In genomic region chr7:140141350-140141749, GRCm38 (mm10) we compare ENCODE assay signal across 10 mouse cellular contexts. TPM values are rescaled to one million over a fixed set of nuclear protein-coding genes. Genes with fewer than 3 reads are reported as not detected.
DNase-seq lines count a peak whose midpoint lies in the region; ATAC-seq and TF ChIP-seq lines count a peak whose summit lies in the region.
"Had no signal": no experiment of that assay in that cellular context is flagged by ENCODE, and none has a peak within 500 bp of the region (broad histone marks: within the 10 kb centered on the region; RNA-seq: fewer than 3 reads in every experiment).

No protein-coding gene starts in this region.

- no peak overlapping the region for H3K27ac ChIP-seq in heart, embryonic 11.5 days (ENCODE audit: low read depth, low read length)
- no peak overlapping the region for H3K27ac ChIP-seq in embryonic facial prominence, embryonic 14.5 days (replicated peaks; ENCODE audit: low read depth, low read length)
- H3K27ac ChIP-seq: stomach, embryonic 15.5 days had no signal

- 8% methylated on average over 14 of the region's 14 CpGs for WGBS in heart, embryonic 11.5 days (ENCODE audit: insufficient replicate concordance)
- WGBS in embryonic facial prominence, embryonic 14.5 days = 5% methylated on average over 14 of the region's 14 CpGs

- H3K79me2 ChIP-seq in C2C12 (ENCODE audit: control insufficient read depth, insufficient read depth) = no peaks in the 10 kb centered on the region

- no peak overlapping the region for H3K4me3 ChIP-seq in heart, embryonic 11.5 days (ENCODE audit: low read depth, low read length)
- H3K4me3 ChIP-seq in C2C12 (ENCODE audit: insufficient read depth, poor library complexity, severe bottlenecking) = no peak overlapping the region
- H3K4me3 ChIP-seq in embryonic facial prominence, embryonic 14.5 days (ENCODE audit: low read depth, low read length) = no peak overlapping the region
- H3K4me3 ChIP-seq: stomach, embryonic 15.5 days had no signal

- H3K4me2 ChIP-seq in heart, embryonic 11.5 days = no peak overlapping the region
- H3K4me2 ChIP-seq in embryonic facial prominence, embryonic 14.5 days (ENCODE audit: low read depth, low read length) = no peak overlapping the region
- H3K4me2 ChIP-seq: stomach, embryonic 15.5 days had no signal

- peak; percentile 39 for TF ChIP-seq CTCF in C2C12 (IDR thresholded peaks at IDR 0.05; ENCODE audit: control insufficient read depth, insufficient read depth, insufficient read length)

- no peak overlapping the region for H3ac ChIP-seq in C2C12 (ENCODE audit: control insufficient read depth, insufficient read length, low read depth)

- ATAC-seq in heart, embryonic 11.5 days (replicated peaks; ENCODE audit: insufficient number of reproducible peaks, low FRiP score, low TSS enrichment) = no peak
- no peak for ATAC-seq in embryonic facial prominence, embryonic 14.5 days (ENCODE audit: low read depth)
- peak; percentile 67 for ATAC-seq in megakaryocyte progenitor cell, adult 5-6 weeks (replicated peaks; ENCODE audit: poor library complexity)

- H3K27me3 ChIP-seq in heart, embryonic 11.5 days (ENCODE audit: control insufficient read depth, insufficient read depth, low read length) = no peaks in the 10 kb centered on the region
- H3K27me3 ChIP-seq in C2C12 (ENCODE audit: control insufficient read depth, insufficient read depth, insufficient read length) = no peaks in the 10 kb centered on the region
- H3K27me3 ChIP-seq in embryonic facial prominence, embryonic 14.5 days (replicated peaks; ENCODE audit: control insufficient read depth, insufficient read depth, low read length) = no peaks in the 10 kb centered on the region
- H3K27me3 ChIP-seq: stomach, embryonic 15.5 days had no signal

- peak; percentile 70 to 80 for DNase-seq in heart, adult 18-20 months
- DNase-seq in adrenal gland, postnatal 25 days = peak; percentile 68
- peak; percentile 69 for DNase-seq in embryonic facial prominence, embryonic 14.5 days (ENCODE audit: low spot score)
- peak; percentile 77 to 79 for DNase-seq in kidney, postnatal 25 days
- peak; percentile 80 for DNase-seq in testis, postnatal 10 days (ENCODE audit: low spot score)

- H3K4me1 ChIP-seq in heart, embryonic 11.5 days (ENCODE audit: control insufficient read depth, insufficient read depth, low read length) = peaks cover 5% of the 10 kb centered on the region
- H3K4me1 ChIP-seq in embryonic facial prominence, embryonic 14.5 days (ENCODE audit: control insufficient read depth, insufficient read depth, low read length) = peaks cover 4% of the 10 kb centered on the region

- no peaks in the 10 kb centered on the region for H3K79me3 ChIP-seq in C2C12 (ENCODE audit: low read depth)

- H3K36me3 ChIP-seq in heart, embryonic 11.5 days (ENCODE audit: control insufficient read depth, insufficient read depth, low read length) = no peaks in the 10 kb centered on the region
- H3K36me3 ChIP-seq in C2C12 (ENCODE audit: control insufficient read depth, insufficient read depth) = no peaks in the 10 kb centered on the region
- no peaks in the 10 kb centered on the region for H3K36me3 ChIP-seq in embryonic facial prominence, embryonic 14.5 days (ENCODE audit: control insufficient read depth, insufficient read depth, low read length)
- H3K36me3 ChIP-seq: stomach, embryonic 15.5 days had no signal

- H3K9me3 ChIP-seq in heart, embryonic 11.5 days (replicated peaks; ENCODE audit: control insufficient read depth, low read length) = no peaks in the 10 kb centered on the region
- H3K9me3 ChIP-seq in embryonic facial prominence, embryonic 14.5 days (ENCODE audit: control insufficient read depth, low read length) = no peaks in the 10 kb centered on the region
- H3K9me3 ChIP-seq: stomach, embryonic 15.5 days had no signal

- no peak overlapping the region for H3K9ac ChIP-seq in heart, embryonic 11.5 days (ENCODE audit: low read depth, low read length)
- no peak overlapping the region for H3K9ac ChIP-seq in embryonic facial prominence, embryonic 14.5 days (ENCODE audit: low read depth, low read length)
- H3K9ac ChIP-seq: stomach, embryonic 15.5 days had no signal

TF ChIP-seq in C2C12, 6 proteins besides CTCF, POLR2A, EP300 and RAD21:
- TF ChIP-seq FOSL1 (IDR thresholded peaks at IDR 0.05; ENCODE audit: insufficient read depth, low read length, poor library complexity, severe bottlenecking) (no peak), MYOG (IDR thresholded peaks at IDR 0.05; ENCODE audit: control insufficient read depth, extremely low read depth, insufficient read length) (no peak), MAX (IDR thresholded peaks at IDR 0.05) (no peak)

RNA-seq across cellular contexts. Expression of gene Mtg1, which starts 4.0 kb away (rescaled TPM):
- 10 to 100 TPM; 28.5 to 34.2 TPM for total RNA-seq in heart, adult 18-20 months (2021)
- 24.8 and 33.7 TPM in 2 replicates for polyA plus RNA-seq in heart, embryonic 11.5 days (2014; fragmentation: Nextera tagmentation; extraction: Ambion mirVana)
- polyA plus RNA-seq in C2C12 (2012; fragmentation: generic; extraction: Trizol) = 16.9 TPM
- 35.9 and 39.5 TPM in 2 replicates for total RNA-seq in adrenal gland, postnatal 25 days (2021)
- 25.0 and 25.4 TPM in 2 replicates for polyA plus RNA-seq in embryonic facial prominence, embryonic 14.5 days (2014; fragmentation: Nextera tagmentation; extraction: Ambion mirVana)
- total RNA-seq in megakaryocyte progenitor cell, adult 5-6 weeks (2015) = 23.8 and 29.2 TPM in 2 replicates
- 10.4 and 11.4 TPM in 2 replicates for total RNA-seq in megakaryocyte progenitor cell, adult 5-6 weeks (2017)

RNA-seq across cellular contexts. Expression of gene Sprn, which starts 13.3 kb away (rescaled TPM):
- under 1 TPM; 0.35 to 0.41 TPM for total RNA-seq in heart, adult 18-20 months (2021)
- polyA plus RNA-seq in heart, embryonic 11.5 days (2014; fragmentation: Nextera tagmentation; extraction: Ambion mirVana) = 0.04 TPM in 1 of 2 replicates, not detected in the other
- not detected for polyA plus RNA-seq in C2C12 (2012; fragmentation: generic; extraction: Trizol)
- 0.76 and 0.79 TPM in 2 replicates for total RNA-seq in adrenal gland, postnatal 25 days (2021)
- polyA plus RNA-seq in embryonic facial prominence, embryonic 14.5 days (2014; fragmentation: Nextera tagmentation; extraction: Ambion mirVana) = 1.6 and 2.5 TPM in 2 replicates
- total RNA-seq in megakaryocyte progenitor cell, adult 5-6 weeks (2015) = not detected in 2 replicates
- not detected in 2 replicates for total RNA-seq in megakaryocyte progenitor cell, adult 5-6 weeks (2017)

RNA-seq across cellular contexts. Expression of gene Olfr522, which starts 23.2 kb away (rescaled TPM):
- not detected for total RNA-seq in heart, adult 18-20 months (2021)
- polyA plus RNA-seq in heart, embryonic 11.5 days (2014; fragmentation: Nextera tagmentation; extraction: Ambion mirVana) = not detected in 2 replicates
- not detected for polyA plus RNA-seq in C2C12 (2012; fragmentation: generic; extraction: Trizol)
- not detected in 2 replicates for total RNA-seq in adrenal gland, postnatal 25 days (2021)
- polyA plus RNA-seq in embryonic facial prominence, embryonic 14.5 days (2014; fragmentation: Nextera tagmentation; extraction: Ambion mirVana) = not detected in 2 replicates
- total RNA-seq in megakaryocyte progenitor cell, adult 5-6 weeks (2015) = not detected in 2 replicates
- not detected in 2 replicates for total RNA-seq in megakaryocyte progenitor cell, adult 5-6 weeks (2017)
- total RNA-seq: layer of hippocampus, adult 8-10 months had no signal
- polyA plus RNA-seq: stomach, embryonic 15.5 days had no signal

RNA-seq across cellular contexts. Expression of gene Echs1, which starts 25.1 kb away (rescaled TPM):
- 100 to 1,000 TPM; 512 to 515 TPM for total RNA-seq in heart, adult 18-20 months (2021)
- polyA plus RNA-seq in heart, embryonic 11.5 days (2014; fragmentation: Nextera tagmentation; extraction: Ambion mirVana) = 179 and 198 TPM in 2 replicates
- 149 TPM for polyA plus RNA-seq in C2C12 (2012; fragmentation: generic; extraction: Trizol)
- total RNA-seq in adrenal gland, postnatal 25 days (2021) = 435 and 524 TPM in 2 replicates
- 136 and 146 TPM in 2 replicates for polyA plus RNA-seq in embryonic facial prominence, embryonic 14.5 days (2014; fragmentation: Nextera tagmentation; extraction: Ambion mirVana)
- 108 and 109 TPM in 2 replicates for total RNA-seq in megakaryocyte progenitor cell, adult 5-6 weeks (2015)
- 95.5 and 147 TPM in 2 replicates for total RNA-seq in megakaryocyte progenitor cell, adult 5-6 weeks (2017)

RNA-seq across cellular contexts. Expression of gene Paox, which starts 25.8 kb away (rescaled TPM):
- total RNA-seq in heart, adult 18-20 months (2021) = 1 to 10 TPM; 3.6 to 5.5 TPM
- polyA plus RNA-seq in heart, embryonic 11.5 days (2014; fragmentation: Nextera tagmentation; extraction: Ambion mirVana) = 17.1 and 19.0 TPM in 2 replicates
- 10.1 TPM for polyA plus RNA-seq in C2C12 (2012; fragmentation: generic; extraction: Trizol)
- 30.3 and 33.5 TPM in 2 replicates for total RNA-seq in adrenal gland, postnatal 25 days (2021)
- 16.7 and 17.8 TPM in 2 replicates for polyA plus RNA-seq in embryonic facial prominence, embryonic 14.5 days (2014; fragmentation: Nextera tagmentation; extraction: Ambion mirVana)
- 26.1 and 31.7 TPM in 2 replicates for total RNA-seq in megakaryocyte progenitor cell, adult 5-6 weeks (2015)
- total RNA-seq in megakaryocyte progenitor cell, adult 5-6 weeks (2017) = 15.7 and 23.4 TPM in 2 replicates
